Mouse (Mus musculus) kidney, adult 2 months (tissue): ENCODE data around the gene Olfr9.

Experiments
- CTCF ChIP-seq: fragments of 200-500 bp; conservative IDR thresholded peaks from 2 replicates; pipeline ENCODE4 v1.5.1; 2011; ENCODE audit warnings: low read depth, mild to moderate bottlenecking, control low read depth, low read length, moderate library complexity, mixed read lengths; ENCODE audit not compliant: insufficient read depth, insufficient read length
- POLR2A ChIP-seq: fragments of 200-500 bp; IDR thresholded peaks from one replicate; pipeline ENCODE4 v1.6.1; 2011; ENCODE audit warnings: low read depth, low read length, control low read depth

DNA sequence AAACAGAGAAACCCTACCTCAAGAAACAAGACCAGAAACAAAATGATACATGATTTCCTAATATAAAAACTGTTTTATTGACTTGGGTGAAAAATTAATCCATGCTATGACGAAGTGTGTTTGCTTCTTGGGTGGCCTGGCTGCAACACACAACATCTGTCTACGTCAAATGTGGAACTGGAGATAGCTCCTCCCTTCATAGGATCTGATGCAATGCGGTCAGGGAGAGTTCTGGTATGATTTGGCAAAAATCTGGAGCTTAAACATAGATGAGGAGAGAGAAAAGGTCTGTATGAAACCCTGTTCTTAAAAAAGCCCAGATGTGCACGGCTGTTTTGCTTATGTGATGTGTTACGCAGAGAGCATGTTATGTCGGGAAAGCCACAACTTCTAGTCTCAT lies 23.4 kb upstream of the Olfr9 start:
- TF ChIP-seq CTCF = no peak
- no peak for TF ChIP-seq POLR2A
